Mouse (Mus musculus) inflammation-experienced regulatory T-cells, adult 16 weeks (primary cell): ENCODE results near the gene Sox10. TPM values are rescaled to one million over a fixed set of nuclear protein-coding genes. Genes with fewer than 3 reads are reported as not detected.

Source experiments
- polyA plus RNA-seq: library from polyadenylated mRNA; unstranded; fragments of 100-300 nt; shearing (Covaris generic); gene quantifications from one replicate; pipeline ENCODE4 v1.2.1, GENCODE M21; 2017

Sox10 gene
- polyA plus RNA-seq, result not detected

DNA sequence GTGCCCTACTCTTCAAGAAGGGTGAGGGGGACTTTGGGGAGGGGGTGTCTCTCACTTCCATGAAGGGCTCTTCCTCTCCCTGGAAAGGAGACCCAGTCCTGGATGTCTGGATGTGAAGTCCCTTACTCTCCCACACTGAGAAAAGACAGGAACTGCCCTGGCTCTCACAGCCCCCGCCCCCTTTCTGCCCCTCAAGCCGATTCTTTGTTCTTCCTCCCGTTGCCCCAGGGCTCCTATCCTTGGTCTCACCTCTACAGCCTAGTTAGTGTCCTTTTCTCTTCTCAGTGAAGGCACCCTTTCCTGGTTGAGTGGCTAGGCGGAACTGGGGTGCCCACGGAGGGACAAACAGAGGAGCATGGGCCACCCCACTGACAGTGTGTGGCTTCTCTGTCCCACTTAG lies at the start of gene Sox10:
Sox10 (minus strand) TSS at position 101 of the 400 bp plus-strand sequence.

DNA sequence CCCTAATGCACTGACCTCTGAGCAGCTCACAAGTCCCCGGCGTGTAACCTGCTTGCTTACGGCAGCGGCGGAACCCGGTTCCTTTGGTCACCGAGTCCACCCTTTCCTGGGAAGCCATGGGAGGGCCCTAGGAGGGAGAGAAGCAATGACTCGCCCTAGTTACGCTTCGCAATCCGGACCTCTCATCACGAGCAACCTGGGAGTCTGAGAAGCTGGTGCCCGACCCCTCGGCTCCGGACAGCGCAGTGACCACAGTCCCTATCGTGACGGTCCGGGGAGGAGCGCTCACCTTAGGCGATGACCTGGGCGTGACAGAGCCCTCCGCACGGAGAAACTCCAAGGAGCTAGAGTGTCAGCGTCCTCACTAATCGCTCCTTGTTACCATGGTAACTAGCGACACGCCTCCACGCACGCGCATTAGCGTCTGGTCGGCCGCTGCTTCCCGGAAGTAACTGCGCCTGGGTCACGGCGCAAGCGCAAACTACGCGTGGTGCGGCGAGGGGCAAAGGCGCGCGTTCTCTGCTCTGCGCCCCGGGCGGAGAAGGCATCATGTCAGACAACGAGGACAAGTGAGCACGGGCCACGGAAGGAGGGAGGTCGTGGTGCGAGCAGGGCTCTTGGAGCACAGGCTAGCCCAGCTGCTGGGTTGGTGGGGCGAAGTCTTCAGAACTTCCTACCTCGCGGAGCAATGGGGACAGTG lies 24.0 kb downstream of the Sox10 start, which contains the start of the genes Polr2f and 1700088E04Rik:
Polr2f (plus strand) TSS at position 144 of the 700 bp plus-strand sequence.
1700088E04Rik (minus strand) TSS at position 388 of the 700 bp plus-strand sequence.

DNA sequence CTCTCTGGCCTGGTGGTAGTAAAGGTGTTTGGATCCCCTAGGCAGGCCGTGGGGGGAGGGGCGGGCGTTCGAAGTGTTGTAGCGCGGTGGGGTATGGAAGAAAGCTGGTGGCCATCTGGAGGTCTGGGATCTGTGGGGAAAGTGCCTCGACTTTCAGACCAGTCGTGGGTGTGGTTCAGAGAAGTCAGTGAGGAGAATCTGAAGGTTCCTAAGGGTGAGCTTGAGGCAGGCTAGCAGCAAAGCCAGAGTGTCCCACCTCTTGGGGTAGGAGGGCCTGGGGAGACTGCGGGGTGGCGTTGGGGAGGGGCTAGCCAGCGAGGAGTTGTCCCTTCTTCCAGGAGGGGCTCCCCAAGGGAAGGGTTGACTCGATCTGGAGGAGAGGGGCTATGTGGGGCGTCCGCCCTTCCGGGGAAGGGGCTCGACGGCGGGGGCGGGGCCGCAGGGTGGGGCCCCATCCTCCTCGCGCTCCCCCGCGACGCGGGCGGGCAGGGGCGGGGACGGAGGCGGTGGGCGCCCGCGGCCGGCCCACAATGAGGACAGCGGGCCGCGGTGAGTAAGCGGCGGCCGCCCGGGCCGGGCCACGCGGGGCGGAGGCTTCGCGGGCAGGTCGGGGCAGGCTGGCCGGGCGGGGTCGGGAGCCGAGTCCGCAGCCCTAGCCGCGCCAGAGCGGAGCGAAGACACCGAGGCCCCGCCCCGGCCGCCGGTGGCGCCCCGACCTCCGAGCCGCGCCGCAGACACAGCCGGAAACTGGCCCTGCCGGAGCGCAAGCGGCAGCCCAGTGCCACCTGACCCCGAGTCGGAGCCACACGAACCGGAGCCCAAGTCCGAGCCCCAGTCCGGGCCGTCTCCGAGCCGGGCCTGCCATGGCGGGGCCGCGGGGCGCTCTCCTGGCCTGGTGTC lies 56.4 kb downstream of the Sox10 start, which contains the start of gene Micall1:
Micall1 (plus strand) TSS at position 478 of the 900 bp plus-strand sequence.

Other genes with a start within 250 kb of the Sox10 start
- gene Lgals1, start 238.5 kb downstream of the Sox10 start, polyA plus RNA-seq, result 515 TPM
- gene Nol12, start 230.3 kb downstream of the Sox10 start, polyA plus RNA-seq, result 49.7 TPM
- 105 TPM for gene Triobp, start 217.5 kb downstream of the Sox10 start, polyA plus RNA-seq
- 74.2 TPM for gene H1f0, start 136.8 kb downstream of the Sox10 start, polyA plus RNA-seq
- not detected for gene Galr3, start 123.4 kb downstream of the Sox10 start, polyA plus RNA-seq
- gene Ankrd54, start 102.3 kb downstream of the Sox10 start, polyA plus RNA-seq, result 10.7 TPM
- 171 TPM for gene Eif3l, start 90.1 kb downstream of the Sox10 start, polyA plus RNA-seq
- 27.1 TPM for gene Micall1, start 56.3 kb downstream of the Sox10 start, polyA plus RNA-seq
- 166 TPM for gene Polr2f, start 24.2 kb downstream of the Sox10 start, polyA plus RNA-seq
- gene 1700088E04Rik, start 24.0 kb downstream of the Sox10 start, polyA plus RNA-seq, result 0.40 TPM
- 45.8 TPM for gene Pick1, start 63.9 kb upstream of the Sox10 start, polyA plus RNA-seq
- not detected for gene Gm49486, start 64.2 kb upstream of the Sox10 start, polyA plus RNA-seq
- not detected for gene Slc16a8, start 89.5 kb upstream of the Sox10 start, polyA plus RNA-seq
- 0.52 TPM for gene Baiap2l2, start 120.3 kb upstream of the Sox10 start, polyA plus RNA-seq
- 19.7 TPM for gene Pla2g6, start 163.2 kb upstream of the Sox10 start, polyA plus RNA-seq
- 0.96 TPM for gene Maff, start 181.4 kb upstream of the Sox10 start, polyA plus RNA-seq
- 36.9 TPM for gene Tmem184b, start 238.3 kb upstream of the Sox10 start, polyA plus RNA-seq